Mouse (Mus musculus): Measurements from ENCODE around the gene Zfp367. TPM values are rescaled to one million over a fixed set of nuclear protein-coding genes. Genes with fewer than 3 reads are reported as not detected.

Gene Zfp367
- polyA plus RNA-seq (2015; fragmentation: Nextera tagmentation; extraction: Ambion mirVana) = 10.7 and 14.8 TPM in 2 replicates

GRCm38 (mm10) chr13:64153083-64153682 lies at the start of gene Zfp367:
Gene Zfp367 (minus strand): TSS chr13:64153202.

GRCm38 (mm10) chr13:64161548-64161915 lies 8.5 kb upstream of the Zfp367 start, which contains the start of gene Habp4:
Gene Habp4 (plus strand): TSS chr13:64161824.

GRCm38 (mm10) chr13:64128858-64129615 lies 24.0 kb downstream of the Zfp367 start, which contains the start of gene Slc35d2:
Gene Slc35d2 (minus strand): TSS chr13:64129368.

GRCm38 (mm10) chr13:64089130-64089529 lies 63.9 kb downstream of the Zfp367 start, which contains the start of gene Hsd17b3:
Gene Hsd17b3 (minus strand): TSS chr13:64089230.

Other genes with a start within 250 kb of the Zfp367 start
- not detected in 2 replicates for gene Hsd17b3, start 64.0 kb downstream of the Zfp367 start, polyA plus RNA-seq (2015; fragmentation: Nextera tagmentation; extraction: Ambion mirVana)
- 7.7 and 10.1 TPM in 2 replicates for gene Slc35d2, start 23.8 kb downstream of the Zfp367 start, polyA plus RNA-seq (2015; fragmentation: Nextera tagmentation; extraction: Ambion mirVana)
- 15.1 and 15.7 TPM in 2 replicates for gene Habp4, start 8.6 kb upstream of the Zfp367 start, polyA plus RNA-seq (2015; fragmentation: Nextera tagmentation; extraction: Ambion mirVana)
- 2.3 and 2.7 TPM in 2 replicates for gene Cdc14b, start 122.1 kb upstream of the Zfp367 start, polyA plus RNA-seq (2015; fragmentation: Nextera tagmentation; extraction: Ambion mirVana)
- gene Aaed1, start 159.5 kb upstream of the Zfp367 start, polyA plus RNA-seq (2015; fragmentation: Nextera tagmentation; extraction: Ambion mirVana) = 50.5 and 54.8 TPM in 2 replicates
- 226 and 239 TPM in 2 replicates for gene Ctsl, start 217.7 kb upstream of the Zfp367 start, polyA plus RNA-seq (2015; fragmentation: Nextera tagmentation; extraction: Ambion mirVana)